Mouse (Mus musculus) left cerebral cortex, adult 2 months (tissue): ENCODE data around the gene Fcgrt. TPM values are rescaled to one million over a fixed set of nuclear protein-coding genes. Genes with fewer than 3 reads are reported as not detected.

ENCODE experiments used
- DNase-seq, 2 experiments: peaks; one replicate each; pipeline ENCODE4 v3.0.0; 2021 to 2022; ENCODE audit warnings: low spot score in 2 of 2, mixed read lengths in 1 of 2; ENCODE audit errors: extremely low spot score in 1 of 2
- H3K27ac ChIP-seq: fragments of 200-600 bp; 2 replicates; pipeline ENCODE4 v1.8.1; 2022
- H3K4me3 ChIP-seq: fragments of 200-600 bp; 2 replicates; pipeline ENCODE4 v1.8.1; 2022
- CTCF ChIP-seq: fragments of 200-600 bp; IDR thresholded peaks from 2 replicates; pipeline ENCODE4 v1.8.1; 2022; ENCODE audit warnings: antibody characterized with exemption, mild to moderate bottlenecking, moderate library complexity
- intact Hi-C: fragments of 180-260 bp; cut with DNase I; formaldehyde crosslinking; loops from one replicate; pipeline ENCODE4 v1.15.1; 2025
- total RNA-seq, 2 experiments: library from RNA; stranded (reverse); gene quantifications; 2 replicates each; pipeline ENCODE4 v1.2.3; 2021

Gene Fcgrt
- total RNA-seq, 2 experiments from 2014 or later = 16.7 to 23.4 TPM

GRCm38 (mm10) chr7:45139904-45140723 lies 36.5 kb upstream of the Fcgrt start:
- TF ChIP-seq CTCF = no peak
- intact Hi-C loops = no loop called here
- Histone ChIP-seq H3K4me3 (no peak overlapping the region), H3K27ac (no peak overlapping the region)
- DNase-seq = no peak

- intact Hi-C loops = no loop called here
- no peak for DNase-seq
- Histone ChIP-seq H3K4me3 (no peak overlapping the region), H3K27ac (no peak overlapping the region)
- no peak for TF ChIP-seq CTCF
Observed at GRCm38 (mm10) chr7:45138403-45138802, 34.8 kb upstream of the Fcgrt start.

GRCm38 (mm10) chr7:45137171-45138006 lies 33.7 kb upstream of the Fcgrt start:
- no peak for TF ChIP-seq CTCF
- no peak overlapping the region for H3K4me3 ChIP-seq
- intact Hi-C loops = no loop called here
- DNase-seq = no peak
- no peak overlapping the region for H3K27ac ChIP-seq

GRCm38 (mm10) chr7:45135993-45136567 lies 32.4 kb upstream of the Fcgrt start, which contains the start of the genes Gm45713 and Flt3l:
Gene Gm45713, minus strand, starts transcription at chr7:45136231.
Gene Flt3l, minus strand, starts transcription at chr7:45136432.
- Histone ChIP-seq H3K27ac (peak within 1 kb of the TSS; percentile 83), H3K4me3 (peak within 1 kb of the TSS; percentile 64)
- TF ChIP-seq CTCF = no peak; the same call in none of the 2 replicates
- intact Hi-C loops = loop anchor here (1.0 kb wide), 1 partner anchor 57 kb away; no protein-coding TSS in a partner anchor
- DNase-seq = peak; percentile 87 to 90

GRCm38 (mm10) chr7:45135370-45135769 lies 31.7 kb upstream of the Fcgrt start:
- no peak for TF ChIP-seq CTCF
- Histone ChIP-seq H3K27ac (no peak overlapping the region), H3K4me3 (peak overlapping the region; percentile 64; the same call in 1 of the 2 replicates)
- DNase-seq = no peak
- intact Hi-C loops = no loop called here

GRCm38 (mm10) chr7:45134544-45135026 lies 30.9 kb upstream of the Fcgrt start:
- H3K27ac ChIP-seq = no peak overlapping the region
- DNase-seq = no peak
- no peak for TF ChIP-seq CTCF
- no peak overlapping the region for H3K4me3 ChIP-seq
- intact Hi-C loops = no loop called here

- DNase-seq = no peak
- H3K27ac ChIP-seq = no peak overlapping the region
- TF ChIP-seq CTCF = peak; percentile 25
- H3K4me3 ChIP-seq = no peak overlapping the region
- intact Hi-C loops = no loop called here
Observed at GRCm38 (mm10) chr7:45133446-45134159, 30.0 kb upstream of the Fcgrt start.

GRCm38 (mm10) chr7:45131850-45132249 lies 28.2 kb upstream of the Fcgrt start:
- DNase-seq = no peak
- TF ChIP-seq CTCF = no peak
- intact Hi-C loops = no loop called here
- Histone ChIP-seq H3K27ac (no peak overlapping the region), H3K4me3 (no peak overlapping the region)

- intact Hi-C loops = loop anchor here (2.0 to 10.0 kb wide), 3 partner anchors 25 to 275 kb away; partner anchors contain the start of genes Aldh16a1, Pih1d1 and Pnkp
Observed at GRCm38 (mm10) chr7:45129776-45130512, 26.3 kb upstream of the Fcgrt start.

GRCm38 (mm10) chr7:45129318-45129717 lies 25.7 kb upstream of the Fcgrt start:
- intact Hi-C loops = loop anchor here (2.0 to 10.0 kb wide), 3 partner anchors 25 to 275 kb away; partner anchors contain the start of genes Aldh16a1, Pih1d1 and Pnkp
- Histone ChIP-seq H3K27ac (peak overlapping the region; percentile 80), H3K4me3 (peak overlapping the region; percentile 53)
- no peak for DNase-seq
- TF ChIP-seq CTCF = no peak

More at GRCm38 (mm10) chr7:45129776-45130512, 26.3 kb upstream of the Fcgrt start:
- H3K27ac ChIP-seq = peak overlapping the region; percentile 80
- DNase-seq = no peak
- no peak for TF ChIP-seq CTCF
- peak overlapping the region; percentile 53 for H3K4me3 ChIP-seq
